8 mouse cellular contexts compared by ENCODE assay signal in genomic region chr7:49922928-49923327, GRCm38 (mm10). TPM values are rescaled to one million over a fixed set of nuclear protein-coding genes. Genes with fewer than 3 reads are reported as not detected.
DNase-seq lines count a peak whose midpoint lies in the region; ATAC-seq and TF ChIP-seq lines count a peak whose summit lies in the region.

No protein-coding gene starts in this region.

- H3K4me2 ChIP-seq in forebrain, embryonic 12.5 days, result 0 out of 2 replicates have a peak overlapping the region, but pooled peaks have one; percentile 21
- peak overlapping the region; percentile 36 for H3K4me2 ChIP-seq in intestine, embryonic 14.5 days (ENCODE audit: low read length)

- no peak for TF ChIP-seq CTCF in MEL (IDR thresholded peaks at IDR 0.05 in 2 of 3, conservative IDR thresholded peaks at IDR 0.05 in 1 of 3; ENCODE audit: control insufficient read depth in 1 of 3, insufficient read depth in 1 of 3, low read depth in 2 of 3, low read length in 3 of 3, poor library complexity in 1 of 3, severe bottlenecking in 1 of 3)

- no peaks in the 10 kb centered on the region for H3K27me3 ChIP-seq in MEL (ENCODE audit: control insufficient read depth in 1 of 2, insufficient read depth in 2 of 2, low read length in 2 of 2)
- H3K27me3 ChIP-seq in forebrain, embryonic 12.5 days, result peaks cover 86% of the 10 kb centered on the region
- peaks cover 6% of the 10 kb centered on the region for H3K27me3 ChIP-seq in intestine, embryonic 14.5 days (replicated peaks; ENCODE audit: control insufficient read depth, insufficient read depth, low read length)

- TF ChIP-seq POLR2A in MEL (IDR thresholded peaks at IDR 0.05; ENCODE audit: control insufficient read depth in 1 of 2, insufficient read depth in 1 of 2, low read depth in 1 of 2, low read length in 2 of 2, poor library complexity in 1 of 2), result no peak; a peak in 1 of 4 replicates

- H3K27ac ChIP-seq in MEL (ENCODE audit: control insufficient read depth, low read depth, low read length), result no peak overlapping the region
- H3K27ac ChIP-seq in forebrain, embryonic 12.5 days, result peak overlapping the region; percentile 33; the same call in 1 of the 2 replicates
- no peak overlapping the region for H3K27ac ChIP-seq in intestine, embryonic 14.5 days (ENCODE audit: low read depth)

- WGBS in forebrain, embryonic 12.5 days, result 24% methylated on average over 4 of the region's 4 CpGs
- 49% methylated on average over 4 of the region's 4 CpGs for WGBS in intestine, embryonic 14.5 days

- H3K36me3 ChIP-seq in MEL (ENCODE audit: control insufficient read depth in 1 of 2, insufficient read depth in 2 of 2, low read length in 2 of 2), result no peaks in the 10 kb centered on the region
- H3K36me3 ChIP-seq in forebrain, embryonic 12.5 days (replicated peaks), result no peaks in the 10 kb centered on the region
- no peaks in the 10 kb centered on the region for H3K36me3 ChIP-seq in intestine, embryonic 14.5 days (ENCODE audit: control insufficient read depth, insufficient read depth, low read length)

- ATAC-seq in forebrain, embryonic 12.5 days (ENCODE audit: low FRiP score), result peak; percentile 84
- 0 out of 2 replicates have a peak, but pooled peaks have one; percentile 59 for ATAC-seq in intestine, embryonic 14.5 days (replicated peaks; ENCODE audit: low FRiP score, low TSS enrichment, low read depth)
- peak; percentile 51; the same call in 1 of the 2 replicates for ATAC-seq in megakaryocyte-erythroid progenitor cell, adult 5-6 weeks (replicated peaks; ENCODE audit: low FRiP score, low TSS enrichment, poor library complexity, severe bottlenecking)

- peak; percentile 15 for DNase-seq in cerebellum, adult 11-12 months
- DNase-seq in cerebellum, adult 11 months, result no peak
- peak; percentile 78 for DNase-seq in MEL (ENCODE audit: low read depth, low spot score)
- peak; percentile 59 for DNase-seq in intestine, embryonic 14.5 days (ENCODE audit: low spot score)
- no peak for DNase-seq in spleen, postnatal 36 days (ENCODE audit: low spot score in 2 of 2)
- no peak for DNase-seq in urinary bladder, postnatal 36 days (ENCODE audit: low spot score in 2 of 2)

- H3K79me2 ChIP-seq in MEL (ENCODE audit: control insufficient read depth, insufficient read depth, low read length, poor library complexity), result no peaks in the 10 kb centered on the region

- H3K4me1 ChIP-seq in MEL (ENCODE audit: control insufficient read depth in 1 of 2, insufficient read depth in 2 of 2, low read length in 2 of 2), result peaks cover 0 to 6% of the 10 kb centered on the region in 2 experiments; a peak in 2 of 4 replicates
- peaks cover 7% of the 10 kb centered on the region for H3K4me1 ChIP-seq in forebrain, embryonic 12.5 days
- H3K4me1 ChIP-seq in intestine, embryonic 14.5 days (replicated peaks; ENCODE audit: control insufficient read depth, insufficient read depth, low read length), result no peaks in the 10 kb centered on the region

- H3K4me3 ChIP-seq in MEL (ENCODE audit: control insufficient read depth in 1 of 2, insufficient read depth in 1 of 2, low read depth in 2 of 2, low read length in 2 of 2), result peak overlapping the region; percentile 47 to 81
- H3K4me3 ChIP-seq in forebrain, embryonic 12.5 days (replicated peaks), result no peak overlapping the region
- no peak overlapping the region for H3K4me3 ChIP-seq in intestine, embryonic 14.5 days (ENCODE audit: low read depth, low read length)

- no peaks in the 10 kb centered on the region for H3K9me3 ChIP-seq in MEL (replicated peaks; ENCODE audit: insufficient read depth, low read length)
- 0 out of 2 replicates have a peak, but pooled peaks cover 5% of the 10 kb centered on the region for H3K9me3 ChIP-seq in forebrain, embryonic 12.5 days
- H3K9me3 ChIP-seq in intestine, embryonic 14.5 days (ENCODE audit: control insufficient read depth, low read length), result 0 out of 2 replicates have a peak, but pooled peaks cover 3% of the 10 kb centered on the region

- peak overlapping the region; percentile 55 for H3K9ac ChIP-seq in MEL (ENCODE audit: control insufficient read depth, low read depth, low read length, poor library complexity, severe bottlenecking)
- H3K9ac ChIP-seq in forebrain, embryonic 12.5 days, result no peak overlapping the region; the same call in 1 of the 2 replicates
- H3K9ac ChIP-seq in intestine, embryonic 14.5 days (ENCODE audit: low read length), result no peak overlapping the region

- TF ChIP-seq RAD21 in MEL (IDR thresholded peaks at IDR 0.05; ENCODE audit: low read depth, low read length), result no peak

- no peak for TF ChIP-seq EP300 in MEL (IDR thresholded peaks at IDR 0.05; ENCODE audit: low read depth in 1 of 2, low read length in 2 of 2)

TF ChIP-seq in MEL, 35 proteins besides CTCF, POLR2A, EP300 and RAD21:
- TF ChIP-seq MAFK (IDR thresholded peaks at IDR 0.05; ENCODE audit: borderline replicate concordance, low read depth, low read length) (no peak), MAZ (IDR thresholded peaks at IDR 0.05; ENCODE audit: low read depth, low read length) (0 out of 2 replicates have a peak, but pooled peaks have one; percentile 24), ZKSCAN1 (IDR thresholded peaks at IDR 0.05; ENCODE audit: low read depth, low read length) (0 out of 2 replicates have a peak, but pooled peaks have one; percentile 30)

RNA-seq across cellular contexts. Expression of gene Slc6a5, which starts 13.0 kb away (rescaled TPM):
- total RNA-seq in MEL (2012; rRNA removed), result not detected in 2 replicates
- not detected for polyA plus RNA-seq in MEL (2012; ENCODE audit: insufficient read depth in 1 of 2, insufficient read length in 2 of 2, low read depth in 1 of 2, low replicate concordance in 2 of 2, missing spikeins in 1 of 2)
- polyA plus RNA-seq in forebrain, embryonic 12.5 days (2016; fragmentation: Nextera tagmentation; extraction: Ambion mirVana), result not detected in 2 replicates
- polyA plus RNA-seq in intestine, embryonic 14.5 days (2014; fragmentation: Nextera tagmentation; extraction: Ambion mirVana), result not detected in 2 replicates
- not detected in 2 replicates for total RNA-seq in megakaryocyte-erythroid progenitor cell, adult 5-6 weeks (2014; fragmentation: Nextera tagmentation)
- not detected in 2 replicates for total RNA-seq in megakaryocyte-erythroid progenitor cell, adult 5-6 weeks (2017)

RNA-seq across cellular contexts. Expression of gene Nell1, which starts 51.7 kb away (rescaled TPM):
- not detected in 2 replicates for total RNA-seq in MEL (2012; rRNA removed)
- polyA plus RNA-seq in MEL (2012; ENCODE audit: insufficient read depth in 1 of 2, insufficient read length in 2 of 2, low read depth in 1 of 2, low replicate concordance in 2 of 2, missing spikeins in 1 of 2), result not detected
- 2.1 and 2.2 TPM in 2 replicates for polyA plus RNA-seq in forebrain, embryonic 12.5 days (2016; fragmentation: Nextera tagmentation; extraction: Ambion mirVana)
- 3.3 and 4.4 TPM in 2 replicates for polyA plus RNA-seq in intestine, embryonic 14.5 days (2014; fragmentation: Nextera tagmentation; extraction: Ambion mirVana)
- not detected in 2 replicates for total RNA-seq in megakaryocyte-erythroid progenitor cell, adult 5-6 weeks (2014; fragmentation: Nextera tagmentation)
- total RNA-seq in megakaryocyte-erythroid progenitor cell, adult 5-6 weeks (2017), result not detected in 2 replicates

Comparison
In these comparisons a context has a peak if more than half of its experiments do, and no peak if none do; other contexts are left out.
1. DNase-seq: peak in cerebellum, adult 11-12 months (single experiment), MEL (single experiment) and intestine, embryonic 14.5 days (single experiment); none in cerebellum, adult 11 months (single experiment), spleen, postnatal 36 days (0 of 2) and urinary bladder, postnatal 36 days (0 of 2).
2. H3K4me3 ChIP-seq: peak in MEL (2 of 2); none in forebrain, embryonic 12.5 days (single experiment) and intestine, embryonic 14.5 days (single experiment).
3. Peak in every context shown above with its lines, with median percentiles within 50 percentile points of each other: ATAC-seq.